Mouse (Mus musculus): ENCODE measurements at regions not wholly inside any gene's neighbourhood (a gene's known extent, or its start where the extent isn't known, plus 50 kb on each side); places are given as distances from the start of the nearest gene placed in this dataset.
"Not testable (repeated sequence)": the region's sequence is repeated elsewhere in the genome, so short reads cannot be mapped to it uniquely, and the experiment has no call there.

DNA sequence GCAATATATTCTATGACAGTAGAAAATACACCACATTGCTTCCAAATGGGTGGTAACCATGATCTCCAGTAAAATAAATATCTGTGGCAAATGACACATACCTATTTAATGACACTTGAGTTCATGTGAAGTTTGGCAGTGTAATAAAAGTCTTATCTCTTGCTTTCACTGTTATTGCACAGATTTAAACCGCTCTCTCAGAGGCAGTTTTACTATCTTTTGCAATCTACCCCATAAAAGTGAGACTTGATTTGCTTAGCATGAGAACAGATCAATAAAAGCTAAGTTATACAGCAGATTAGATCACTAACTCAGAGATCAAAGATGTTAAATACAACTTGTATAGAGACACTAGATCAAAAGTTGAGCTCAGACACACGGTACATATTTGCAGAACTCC, 510.2 kb downstream of the Isl1 start:
- no peak for DNase-seq
- no peaks in the 10 kb centered on the region for H3K27me3 ChIP-seq (ENCODE audit: control insufficient read depth, insufficient read depth, low read length)
- H3K79me2 ChIP-seq (replicated peaks; ENCODE audit: control insufficient read depth, insufficient read depth, low read length): no peaks in the 10 kb centered on the region
- TF ChIP-seq CTCF (IDR thresholded peaks at IDR 0.05) (no peak), EP300 (IDR thresholded peaks at IDR 0.05; ENCODE audit: insufficient read depth, low read depth, low read length) (no peak), POLR2A (IDR thresholded peaks at IDR 0.05; ENCODE audit: insufficient read depth, low read depth, low read length) (no peak)
- no peak overlapping the region for H3K4me3 ChIP-seq
- no peaks in the 10 kb centered on the region for H3K4me1 ChIP-seq (ENCODE audit: control insufficient read depth, insufficient read depth, low read length)
- no peaks in the 10 kb centered on the region for H3K36me3 ChIP-seq (ENCODE audit: control insufficient read depth, insufficient read depth, low read length)
- intact Hi-C loops (cut with DNase I): no loop called here
- H3K27ac ChIP-seq: no peak overlapping the region
- no peak overlapping the region for H3K9ac ChIP-seq (ENCODE audit: low read depth, low read length)
- 72% methylated on average over 2 of the region's 2 CpGs for WGBS

DNA sequence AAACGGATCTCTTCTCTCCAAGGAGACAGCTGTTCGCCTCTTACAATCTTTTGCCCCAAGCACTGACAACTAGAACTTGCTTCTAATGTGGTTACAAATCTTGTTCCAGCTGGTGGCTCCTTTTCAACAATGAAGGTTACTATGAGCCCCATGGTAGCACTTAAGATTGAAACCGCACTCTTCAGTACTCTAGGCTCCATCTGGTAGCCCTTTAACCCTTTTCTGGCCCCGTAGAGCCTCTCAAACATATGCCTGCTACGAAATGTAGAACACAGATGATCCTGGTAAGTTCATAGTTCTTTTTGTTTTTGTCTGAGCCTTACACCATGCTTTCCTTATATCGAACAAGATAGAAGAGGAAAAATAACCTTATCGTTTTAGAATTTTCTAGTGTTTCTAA, 558.2 kb downstream of the Isl1 start:
- Histone ChIP-seq H3K9ac (ENCODE audit: low read depth, low read length) (no peak overlapping the region), H3K4me1 (ENCODE audit: control insufficient read depth, insufficient read depth, low read length) (no peaks in the 10 kb centered on the region), H3K4me3 (no peak overlapping the region), H3K79me2 (replicated peaks; ENCODE audit: control insufficient read depth, insufficient read depth, low read length) (no peaks in the 10 kb centered on the region), H3K27me3 (ENCODE audit: control insufficient read depth, insufficient read depth, low read length) (no peaks in the 10 kb centered on the region), H3K27ac (no peak overlapping the region), H3K36me3 (ENCODE audit: control insufficient read depth, insufficient read depth, low read length) (no peaks in the 10 kb centered on the region)
- TF ChIP-seq POLR2A (IDR thresholded peaks at IDR 0.05; ENCODE audit: insufficient read depth, low read depth, low read length) (no peak), EP300 (IDR thresholded peaks at IDR 0.05; ENCODE audit: insufficient read depth, low read depth, low read length) (no peak), CTCF (IDR thresholded peaks at IDR 0.05) (no peak)
- WGBS: 70% methylated on average over 7 of the region's 7 CpGs
- DNase-seq: no peak
- intact Hi-C loops (cut with DNase I): no loop called here

DNA sequence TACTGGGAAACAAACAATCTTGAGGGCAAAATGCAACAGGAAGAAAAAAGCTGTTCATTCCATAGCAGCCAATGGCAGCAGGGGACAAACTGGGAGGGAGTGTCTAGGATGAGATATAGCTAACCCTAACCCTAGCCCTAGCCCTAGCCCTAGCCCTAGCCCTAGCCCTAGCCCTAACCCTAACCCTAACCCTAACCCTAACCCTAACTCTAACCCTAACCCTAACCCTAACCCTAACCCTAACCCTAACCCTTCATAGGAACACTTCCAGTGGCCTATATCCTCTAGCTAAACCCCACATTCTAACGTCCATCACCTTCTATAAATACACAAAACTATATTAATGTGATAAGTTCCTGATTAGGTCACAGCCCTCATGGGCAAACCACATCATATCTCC, 567.4 kb downstream of the Isl1 start:
- intact Hi-C loops (cut with DNase I); H3K27me3 ChIP-seq (ENCODE audit: control insufficient read depth, insufficient read depth, low read length); H3K79me2 ChIP-seq (replicated peaks; ENCODE audit: control insufficient read depth, insufficient read depth, low read length); H3K4me3 ChIP-seq; H3K36me3 ChIP-seq (ENCODE audit: control insufficient read depth, insufficient read depth, low read length); H3K4me1 ChIP-seq (ENCODE audit: control insufficient read depth, insufficient read depth, low read length); DNase-seq; H3K27ac ChIP-seq; H3K9ac ChIP-seq (ENCODE audit: low read depth, low read length): not testable (repeated sequence)
- WGBS: 63% methylated on average over 1 of the region's 1 CpGs

DNA sequence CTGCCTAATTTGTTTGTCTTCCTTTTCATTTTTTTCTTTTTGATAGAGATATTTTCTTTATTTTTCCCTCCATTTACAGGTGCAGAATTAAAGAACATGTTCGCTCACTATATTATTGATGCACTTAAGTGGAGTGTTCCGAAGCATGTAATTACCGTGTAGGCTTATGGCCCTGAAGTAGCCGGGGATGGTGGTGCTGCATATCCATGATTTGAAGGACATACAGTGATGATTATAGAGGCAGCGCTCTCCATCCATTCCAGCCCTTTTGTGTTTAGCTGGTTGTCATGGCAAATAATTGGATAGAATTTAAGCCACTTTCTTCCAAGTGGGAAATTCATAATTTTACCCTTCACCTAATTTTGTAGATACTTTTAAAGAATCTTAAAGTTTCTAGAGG, 581.5 kb downstream of the Isl1 start:
- no peak overlapping the region for H3K27ac ChIP-seq
- no peaks in the 10 kb centered on the region for H3K27me3 ChIP-seq (ENCODE audit: control insufficient read depth, insufficient read depth, low read length)
- intact Hi-C loops (cut with DNase I): no loop called here
- no peak overlapping the region for H3K9ac ChIP-seq (ENCODE audit: low read depth, low read length)
- no peaks in the 10 kb centered on the region for H3K4me1 ChIP-seq (ENCODE audit: control insufficient read depth, insufficient read depth, low read length)
- no peak for DNase-seq
- TF ChIP-seq EP300 (IDR thresholded peaks at IDR 0.05; ENCODE audit: insufficient read depth, low read depth, low read length): no peak
- TF ChIP-seq POLR2A (IDR thresholded peaks at IDR 0.05; ENCODE audit: insufficient read depth, low read depth, low read length): no peak
- no peaks in the 10 kb centered on the region for H3K79me2 ChIP-seq (replicated peaks; ENCODE audit: control insufficient read depth, insufficient read depth, low read length)
- no peaks in the 10 kb centered on the region for H3K36me3 ChIP-seq (ENCODE audit: control insufficient read depth, insufficient read depth, low read length)
- H3K4me3 ChIP-seq: no peak overlapping the region
- 86% methylated on average over 5 of the region's 5 CpGs for WGBS

- intact Hi-C loops (cut with DNase I): no loop called here
- TF ChIP-seq EP300 (IDR thresholded peaks at IDR 0.05; ENCODE audit: insufficient read depth, low read depth, low read length): no peak
- DNase-seq: no peak
- H3K9ac ChIP-seq (ENCODE audit: low read depth, low read length): no peak overlapping the region
- no peaks in the 10 kb centered on the region for H3K4me1 ChIP-seq (ENCODE audit: control insufficient read depth, insufficient read depth, low read length)
- H3K27me3 ChIP-seq (ENCODE audit: control insufficient read depth, insufficient read depth, low read length): no peaks in the 10 kb centered on the region
- H3K4me3 ChIP-seq: no peak overlapping the region
- H3K36me3 ChIP-seq (ENCODE audit: control insufficient read depth, insufficient read depth, low read length): no peaks in the 10 kb centered on the region
- no peak overlapping the region for H3K27ac ChIP-seq
- 54% methylated on average over 5 of the region's 5 CpGs for WGBS
- no peaks in the 10 kb centered on the region for H3K79me2 ChIP-seq (replicated peaks; ENCODE audit: control insufficient read depth, insufficient read depth, low read length)
Measured at GRCm38 (mm10) chr13:115725356-115725952, 584.0 kb downstream of the Isl1 start.

- intact Hi-C loops (cut with DNase I): no loop called here
Measured at GRCm38 (mm10) chr13:115719276-115719675, 590.2 kb downstream of the Isl1 start.

More at GRCm38 (mm10) chr13:115719276-115719675, 590.2 kb downstream of the Isl1 start:
- H3K36me3 ChIP-seq (ENCODE audit: control insufficient read depth, insufficient read depth, low read length): no peaks in the 10 kb centered on the region
- H3K27ac ChIP-seq: no peak overlapping the region
- no peak for TF ChIP-seq POLR2A (IDR thresholded peaks at IDR 0.05; ENCODE audit: insufficient read depth, low read depth, low read length)
- no peak for TF ChIP-seq CTCF (IDR thresholded peaks at IDR 0.05)
- no peak for TF ChIP-seq EP300 (IDR thresholded peaks at IDR 0.05; ENCODE audit: insufficient read depth, low read depth, low read length)
- no peak overlapping the region for H3K9ac ChIP-seq (ENCODE audit: low read depth, low read length)
- 79% methylated on average over 2 of the region's 2 CpGs for WGBS
- H3K27me3 ChIP-seq (ENCODE audit: control insufficient read depth, insufficient read depth, low read length): no peaks in the 10 kb centered on the region
- H3K4me3 ChIP-seq: no peak overlapping the region
- no peaks in the 10 kb centered on the region for H3K79me2 ChIP-seq (replicated peaks; ENCODE audit: control insufficient read depth, insufficient read depth, low read length)
- no peak for DNase-seq
- no peaks in the 10 kb centered on the region for H3K4me1 ChIP-seq (ENCODE audit: control insufficient read depth, insufficient read depth, low read length)
